Mouse (Mus musculus) heart, embryonic 14.5 days (tissue): ENCODE results near the gene Psmc2. TPM values are rescaled to one million over a fixed set of nuclear protein-coding genes. Genes with fewer than 3 reads are reported as not detected.

Experiments used
- ATAC-seq: fragments of 200-750 bp; cut with Nextera tagmentation; 2 replicates; pipeline ENCODE4 v1.8.0; 2017; ENCODE audit warnings: low read depth, moderate TSS enrichment; ENCODE audit not compliant: insufficient number of reproducible peaks, insufficient read depth, low FRiP score
- H3K27ac ChIP-seq, 2 experiments: fragments of 200-500 bp in 1 of 2; fragments of 300-500 bp in 1 of 2; sonication (generic) in 1 of 2; replicated peaks in 1 of 2; 2 replicates each; pipeline ENCODE4 v1.5.1; 2012 to 2014; ENCODE audit warnings: low read depth in 2 of 2, low read length in 2 of 2, control low read depth in 1 of 2, mild to moderate bottlenecking in 1 of 2, mixed read lengths in 1 of 2; ENCODE audit not compliant: control insufficient read depth in 1 of 2, insufficient read depth in 1 of 2
- H3K27me3 ChIP-seq: fragments of 300-500 bp; sonication (generic); 2 replicates; pipeline ENCODE4 v1.6.1; 2014; ENCODE audit warnings: mild to moderate bottlenecking, low read length, control low read depth; ENCODE audit not compliant: control insufficient read depth, insufficient read depth
- H3K36me3 ChIP-seq: fragments of 300-500 bp; sonication (generic); 2 replicates; pipeline ENCODE4 v1.6.1; 2014; ENCODE audit warnings: mild to moderate bottlenecking, control low read depth, low read length, mixed read lengths; ENCODE audit not compliant: control insufficient read depth, insufficient read depth
- H3K4me1 ChIP-seq, 2 experiments: fragments of 200-500 bp in 1 of 2; fragments of 300-500 bp in 1 of 2; sonication (generic) in 1 of 2; 2 replicates each; pipeline ENCODE4 v1.6.1; 2012 to 2014; ENCODE audit warnings: low read length in 2 of 2, control low read depth in 1 of 2, mixed read lengths in 1 of 2; ENCODE audit not compliant: control insufficient read depth in 2 of 2, insufficient read depth in 2 of 2
- H3K4me2 ChIP-seq: fragments of 300-500 bp; sonication (generic); 2 replicates; pipeline ENCODE4 v1.6.1; 2014; ENCODE audit warnings: mild to moderate bottlenecking, low read length
- H3K4me3 ChIP-seq, 2 experiments: fragments of 200-500 bp in 1 of 2; fragments of 300-500 bp in 1 of 2; sonication (generic) in 1 of 2; 2 replicates each; pipeline ENCODE4 v1.5.1; 2012 to 2014; ENCODE audit warnings: low read length in 2 of 2, mild to moderate bottlenecking in 2 of 2, control low read depth in 1 of 2, low read depth in 1 of 2, moderate library complexity in 1 of 2; ENCODE audit not compliant: control insufficient read depth in 1 of 2, insufficient read depth in 1 of 2
- H3K9ac ChIP-seq: fragments of 300-500 bp; sonication (generic); 2 replicates; pipeline ENCODE4 v1.6.1; 2014; ENCODE audit warnings: mild to moderate bottlenecking, low read length
- H3K9me3 ChIP-seq: fragments of 300-500 bp; sonication (generic); 2 replicates; pipeline ENCODE4 v1.6.1; 2016; ENCODE audit warnings: low read length, control low read depth; ENCODE audit not compliant: control insufficient read depth
- WGBS: fragments of 180-500 bp; shearing (Covaris S2); extraction: QIAGEN DNeasy Blood & Tissue Kit; methylation state at CpG from one replicate; pipeline ENCODE4 v1.1.7; 2014; 5-methylcytosine and 5-hydroxymethylcytosine counted together
- polyA plus RNA-seq: library from polyadenylated mRNA; unstranded; fragments of >200 nt; fragmentation: Nextera tagmentation; extraction: Ambion mirVana; gene quantifications from 2 replicates; pipeline ENCODE4 v1.2.1, GENCODE M21; 2014

Gene Psmc2
- polyA plus RNA-seq: 136 and 140 TPM in 2 replicates

GRCm38 (mm10) chr5:21785053-21785452, at the start of gene Psmc2, which contains the start of gene Dnajc2:
Psmc2 (plus strand) TSS chr5:21785283.
Dnajc2 (minus strand) TSS chr5:21785251.
- Histone ChIP-seq H3K4me2 (peak within 1 kb of the TSS; percentile 88), H3K4me3 (peak within 1 kb of the TSS; percentile 90 to 94), H3K9ac (peak within 1 kb of the TSS; percentile 93), H3K9me3 (no peaks in the 10 kb centered on the region), H3K27me3 (no peaks in the 10 kb centered on the region), H3K27ac (peak within 1 kb of the TSS; percentile 25 to 85; a peak in 3 of 4 replicates), H3K4me1 (peaks cover 0 to 19% of the 10 kb centered on the region in 2 experiments; a peak in 2 of 4 replicates), H3K36me3 (peaks cover 44% of the 10 kb centered on the region)
- ATAC-seq: peak; percentile 90
- under 1% methylated on average over 34 of the region's 37 CpGs for WGBS

DNA sequence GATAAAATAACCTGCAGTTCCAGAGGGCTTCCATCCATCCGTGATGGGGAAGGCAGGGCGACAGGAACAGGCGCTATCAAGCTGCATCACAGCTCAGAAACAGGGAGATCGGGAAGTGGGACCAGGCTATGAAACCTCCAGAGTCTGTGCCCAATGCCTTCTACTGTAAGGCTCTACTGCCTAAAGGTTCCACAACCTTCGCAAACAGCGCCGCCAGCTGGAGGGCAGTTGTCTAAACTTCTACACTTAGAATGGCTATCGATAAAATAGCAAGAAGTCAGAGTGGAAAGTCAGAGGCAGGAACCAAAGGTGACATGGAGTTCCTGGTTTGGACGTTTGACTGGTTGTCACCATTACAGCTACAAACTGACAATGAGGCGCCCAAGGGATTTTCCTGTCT, 49.5 kb upstream of the Psmc2 start:
- H3K4me1 ChIP-seq: peaks cover 3 to 16% of the 10 kb centered on the region in 2 experiments; a peak in 2 of 4 replicates
- H3K27me3 ChIP-seq: no peaks in the 10 kb centered on the region
- peak overlapping the region; percentile 17 to 44 for H3K4me3 ChIP-seq
- H3K4me2 ChIP-seq: peak overlapping the region; percentile 36
- H3K27ac ChIP-seq: no peak overlapping the region
- peak overlapping the region; percentile 28; the same call in 1 of the 2 replicates for H3K9ac ChIP-seq
- H3K9me3 ChIP-seq: no peaks in the 10 kb centered on the region
- ATAC-seq: no peak
- H3K36me3 ChIP-seq: peaks cover 23% of the 10 kb centered on the region
- 18% methylated on average over 10 of the region's 10 CpGs for WGBS

GRCm38 (mm10) chr5:21736046-21736445, 49.0 kb upstream of the Psmc2 start:
- no peak overlapping the region for H3K27ac ChIP-seq
- ATAC-seq: no peak
- no peaks in the 10 kb centered on the region for H3K9me3 ChIP-seq
- no peak overlapping the region for H3K4me3 ChIP-seq
- 74% methylated on average over 11 of the region's 11 CpGs for WGBS
- no peaks in the 10 kb centered on the region for H3K27me3 ChIP-seq
- H3K36me3 ChIP-seq: peaks cover 26% of the 10 kb centered on the region
- H3K4me2 ChIP-seq: no peak overlapping the region
- no peak overlapping the region for H3K9ac ChIP-seq
- peaks cover 3 to 16% of the 10 kb centered on the region in 2 experiments; a peak in 2 of 4 replicates for H3K4me1 ChIP-seq

DNA sequence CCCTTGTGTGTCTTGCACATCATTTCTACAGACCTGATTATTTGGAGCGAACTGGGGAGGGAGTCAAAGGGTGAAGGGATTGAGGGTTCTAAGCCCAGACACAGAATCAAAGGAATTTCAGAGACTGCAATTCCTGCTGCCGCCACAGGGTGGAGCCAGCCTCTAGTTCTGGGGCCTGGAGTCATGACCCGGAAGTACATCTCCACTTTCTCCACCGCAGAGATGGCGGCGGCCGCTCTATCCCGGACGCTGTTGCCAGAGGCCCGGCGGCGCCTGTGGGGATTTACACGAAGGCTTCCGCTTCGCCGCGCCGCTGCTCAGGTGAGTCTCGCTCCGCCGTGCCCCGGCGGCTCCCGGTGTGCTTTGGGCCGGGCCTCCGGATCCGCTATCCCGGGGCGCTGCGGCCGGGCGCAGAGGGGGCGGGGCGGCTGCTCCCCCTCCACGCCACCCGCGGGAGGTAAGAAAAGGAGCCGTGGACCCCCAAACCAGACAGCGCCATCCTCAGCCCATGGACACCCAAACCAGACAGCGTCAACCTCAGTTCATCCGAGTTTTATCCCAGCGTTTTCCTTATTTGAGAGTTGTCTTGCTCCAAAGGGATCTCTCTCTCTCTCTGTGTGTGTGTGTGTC, 48.0 kb upstream of the Psmc2 start, which contains the start of gene Pmpcb:
TSS of gene Pmpcb (plus strand) at position 186 of the 630 bp plus-strand sequence.
- Histone ChIP-seq H3K4me2 (peak within 1 kb of the TSS; percentile 72), H3K9ac (peak within 1 kb of the TSS; percentile 87), H3K4me3 (peak within 1 kb of the TSS; percentile 79 to 98), H3K36me3 (peaks cover 36% of the 10 kb centered on the region), H3K27me3 (no peaks in the 10 kb centered on the region), H3K9me3 (no peaks in the 10 kb centered on the region), H3K27ac (peak within 1 kb of the TSS in 1 of 2 experiments; percentile 79; a peak in 2 of 4 replicates), H3K4me1 (peaks cover 3 to 16% of the 10 kb centered on the region in 2 experiments; a peak in 2 of 4 replicates)
- 1% methylated on average over 42 of the region's 42 CpGs for WGBS
- ATAC-seq: peak; percentile 67

DNA sequence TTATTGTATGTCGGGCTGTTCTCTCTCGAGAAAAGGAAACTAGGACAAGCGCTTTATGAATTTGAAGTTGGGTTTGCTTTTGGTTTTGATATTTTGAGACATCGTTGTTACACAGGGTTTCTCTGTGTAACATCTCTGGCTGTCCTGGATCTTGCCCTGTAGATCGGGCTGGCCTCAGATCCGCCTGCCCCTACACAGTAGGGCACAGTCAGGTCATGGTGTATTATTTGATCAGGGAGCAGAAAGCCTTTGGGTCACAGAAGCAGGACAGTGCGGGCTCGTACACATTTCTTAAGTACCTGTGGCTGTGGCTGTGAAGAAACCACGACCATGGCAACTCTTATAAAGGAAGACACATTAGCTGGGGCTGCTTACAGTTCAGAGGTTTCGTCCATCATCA, 47.5 kb upstream of the Psmc2 start:
- peak overlapping the region; percentile 79 to 98 for H3K4me3 ChIP-seq
- H3K4me2 ChIP-seq: peak overlapping the region; percentile 72
- no peak for ATAC-seq
- H3K9ac ChIP-seq: peak overlapping the region; percentile 87
- peak overlapping the region in 1 of 2 experiments; percentile 79; a peak in 1 of 4 replicates for H3K27ac ChIP-seq
- peaks cover 3 to 16% of the 10 kb centered on the region in 2 experiments; a peak in 2 of 4 replicates for H3K4me1 ChIP-seq
- no peaks in the 10 kb centered on the region for H3K27me3 ChIP-seq
- no peaks in the 10 kb centered on the region for H3K9me3 ChIP-seq
- 24% methylated on average over 10 of the region's 10 CpGs for WGBS
- H3K36me3 ChIP-seq: peaks cover 42% of the 10 kb centered on the region

GRCm38 (mm10) chr5:21739120-21739519, 46.0 kb upstream of the Psmc2 start:
- no peak overlapping the region for H3K27ac ChIP-seq
- H3K27me3 ChIP-seq: no peaks in the 10 kb centered on the region
- H3K9me3 ChIP-seq: no peaks in the 10 kb centered on the region
- no peak overlapping the region for H3K4me2 ChIP-seq
- H3K4me3 ChIP-seq: no peak overlapping the region
- WGBS: 85% methylated on average over 10 of the region's 11 CpGs
- no peak for ATAC-seq
- peaks cover 3 to 11% of the 10 kb centered on the region in 2 experiments; a peak in 2 of 4 replicates for H3K4me1 ChIP-seq
- peaks cover 57% of the 10 kb centered on the region for H3K36me3 ChIP-seq
- H3K9ac ChIP-seq: no peak overlapping the region

DNA sequence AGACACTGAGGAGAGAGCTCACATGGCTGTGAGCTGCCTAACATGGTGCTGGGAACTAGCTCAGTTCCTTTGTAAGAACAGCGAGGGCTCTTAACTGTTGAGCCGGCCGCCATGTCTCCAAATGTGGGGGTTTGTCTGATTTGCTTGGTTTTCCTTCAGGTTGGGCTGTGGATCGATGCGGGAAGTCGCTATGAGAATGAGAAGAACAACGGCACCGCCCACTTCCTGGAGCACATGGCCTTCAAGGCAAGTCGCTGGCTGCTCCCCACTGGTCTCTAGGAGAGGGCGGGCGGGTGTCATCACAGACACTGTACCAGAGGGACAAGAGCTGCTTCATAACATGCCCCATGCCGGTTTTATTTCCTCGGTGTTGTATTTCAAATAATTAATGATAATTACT, 45.2 kb upstream of the Psmc2 start:
- Histone ChIP-seq H3K27me3 (no peaks in the 10 kb centered on the region), H3K9ac (no peak overlapping the region), H3K36me3 (peaks cover 65% of the 10 kb centered on the region), H3K4me1 (peaks cover 3 to 11% of the 10 kb centered on the region in 2 experiments; a peak in 2 of 4 replicates), H3K4me2 (no peak overlapping the region), H3K9me3 (no peaks in the 10 kb centered on the region), H3K4me3 (no peak overlapping the region), H3K27ac (no peak overlapping the region)
- WGBS: 85% methylated on average over 13 of the region's 13 CpGs
- ATAC-seq: no peak
